Mouse (Mus musculus): ENCODE data around the gene Naa40.

DNA sequence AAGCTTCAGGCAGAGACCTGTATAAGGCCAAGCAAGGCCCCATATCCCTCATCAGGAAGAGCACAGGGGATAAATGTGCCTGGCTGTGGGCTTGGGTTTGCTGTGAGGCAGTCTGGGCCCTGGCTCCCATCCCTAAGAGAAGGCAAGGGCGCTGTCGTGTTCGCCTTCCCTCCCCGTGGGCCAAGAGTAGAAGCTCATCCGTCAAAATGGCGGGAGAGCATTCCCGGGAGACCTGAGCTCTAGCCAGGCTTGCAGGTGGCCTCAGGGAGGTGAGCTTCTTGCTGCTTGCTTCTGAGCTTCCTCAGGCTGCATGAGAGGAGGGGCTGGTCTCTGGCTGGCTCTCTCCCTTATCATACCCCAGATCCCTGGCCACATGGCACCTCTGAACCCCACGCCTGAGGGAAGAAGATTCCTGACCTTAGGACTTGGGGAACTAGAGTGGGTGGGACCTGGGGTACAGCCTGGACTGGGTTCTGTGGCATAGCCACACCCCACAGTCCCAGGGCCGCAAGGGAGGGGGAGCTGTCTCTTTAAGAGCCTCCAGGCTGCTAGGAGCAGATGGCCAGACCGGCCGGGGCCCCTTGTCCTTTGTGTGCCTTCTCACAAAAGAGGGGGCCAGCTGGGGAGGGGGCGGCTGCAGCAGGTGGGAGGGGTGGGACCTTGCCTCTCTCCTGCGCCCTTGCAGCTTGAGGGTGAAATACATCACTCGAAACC, 24.7 kb upstream of the Naa40 start:
- TF ChIP-seq POLR2A (IDR thresholded peaks at IDR 0.05; ENCODE audit: insufficient read length, low read depth) (no peak), TCF12 (IDR thresholded peaks at IDR 0.05; ENCODE audit: insufficient read depth, poor library complexity, severe bottlenecking) (no peak), USF1 (IDR thresholded peaks at IDR 0.05; ENCODE audit: low read depth) (no peak), MYOD1 (IDR thresholded peaks at IDR 0.05; ENCODE audit: control insufficient read depth in 1 of 3, insufficient read length in 2 of 3, low read depth in 2 of 3) (peak in 1 of 3 experiments; percentile 36)
